Mouse (Mus musculus) erythroblast, embryonic 14.5 days (primary cell): ENCODE data around the gene Myh2.

ENCODE experiments used
- GATA1 ChIP-seq: IDR thresholded peaks from 2 replicates; pipeline ENCODE4 v1.6.1; 2012; ENCODE audit warnings: low read length, inconsistent platforms, mixed read lengths
- TAL1 ChIP-seq: IDR thresholded peaks from 3 replicates; pipeline ENCODE4 v1.6.1; 2012; ENCODE audit warnings: low read length, inconsistent platforms, mixed read lengths

GRCm38 (mm10) chr11:67148286-67149012, 22.4 kb upstream of the Myh2 start:
- TF ChIP-seq GATA1 (no peak), TAL1 (no peak)
